Mouse (Mus musculus): ENCODE results near the gene Nt5c3. TPM values are rescaled to one million over a fixed set of nuclear protein-coding genes. Genes with fewer than 3 reads are reported as not detected.
"Not testable (repeated sequence)": the region's sequence is repeated elsewhere in the genome, so short reads cannot be mapped to it uniquely, and the experiment has no call there.

Nt5c3 gene
- polyA plus RNA-seq, 1 experiment from 2014 or later = 240 TPM

DNA sequence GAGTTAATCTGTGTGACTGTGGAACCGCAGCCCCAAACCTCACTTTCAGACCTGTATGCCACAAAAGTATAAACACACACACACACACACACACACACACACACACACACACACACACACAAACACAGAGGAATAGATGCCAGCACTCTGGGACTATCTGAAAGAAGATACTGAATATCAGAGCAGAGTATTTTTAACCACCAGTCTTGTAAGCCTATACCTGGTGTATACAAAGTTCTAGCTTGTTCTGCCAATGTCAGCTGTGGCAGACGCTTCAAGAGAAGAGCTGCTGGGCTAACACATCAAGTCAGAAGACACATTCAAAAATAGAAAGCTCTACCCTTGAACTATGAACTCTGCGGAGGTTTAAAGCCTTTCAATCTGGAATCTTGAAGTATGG is 24.1 kb downstream of the Nt5c3 start:
- 0 out of 2 replicates have a peak overlapping the region, but pooled peaks have one; percentile 42 for H3K27ac ChIP-seq (ENCODE audit: low read length)
- H3K36me3 ChIP-seq (ENCODE audit: control insufficient read depth, insufficient read depth) = peaks cover 11% of the 10 kb centered on the region
- ATAC-seq (ENCODE audit: low read depth) = no peak
- H3K9ac ChIP-seq (ENCODE audit: low read depth, low read length) = no peak overlapping the region
- H3K9me3 ChIP-seq (replicated peaks; ENCODE audit: control insufficient read depth, low read length) = no peaks in the 10 kb centered on the region
- WGBS (ENCODE audit: insufficient replicate concordance) = 81% methylated on average over 3 of the region's 3 CpGs
- no peaks in the 10 kb centered on the region for H3K27me3 ChIP-seq (ENCODE audit: control insufficient read depth, insufficient read depth, low read depth, low read length)
- peak overlapping the region; percentile 32 for H3K4me3 ChIP-seq (ENCODE audit: low read depth, low read length)
- no peak overlapping the region; the same call in 1 of the 2 replicates for H3K4me2 ChIP-seq (ENCODE audit: low read depth, low read length)
- H3K4me1 ChIP-seq (ENCODE audit: control insufficient read depth, low read depth, low read length) = peaks cover 43% of the 10 kb centered on the region

- no peak for ATAC-seq (ENCODE audit: low read depth)
- Histone ChIP-seq H3K27ac (ENCODE audit: low read length) (no peak overlapping the region), H3K4me2 (ENCODE audit: low read depth, low read length) (no peak overlapping the region), H3K9ac (ENCODE audit: low read depth, low read length) (no peak overlapping the region), H3K36me3 (ENCODE audit: control insufficient read depth, insufficient read depth) (peaks cover 59% of the 10 kb centered on the region), H3K27me3 (ENCODE audit: control insufficient read depth, insufficient read depth, low read depth, low read length) (no peaks in the 10 kb centered on the region), H3K4me1 (ENCODE audit: control insufficient read depth, low read depth, low read length) (peaks cover 2% of the 10 kb centered on the region; the same call in 1 of the 2 replicates), H3K9me3 (replicated peaks; ENCODE audit: control insufficient read depth, low read length) (no peaks in the 10 kb centered on the region), H3K4me3 (ENCODE audit: low read depth, low read length) (no peak overlapping the region)
- 92% methylated on average over 2 of the region's 2 CpGs for WGBS (ENCODE audit: insufficient replicate concordance)
Observed at GRCm38 (mm10) chr6:56890762-56891161, 33.0 kb downstream of the Nt5c3 start.

GRCm38 (mm10) chr6:56888561-56888960 is 35.2 kb downstream of the Nt5c3 start:
- Histone ChIP-seq H3K27ac (ENCODE audit: low read length) (no peak overlapping the region), H3K4me2 (ENCODE audit: low read depth, low read length) (no peak overlapping the region), H3K4me1 (ENCODE audit: control insufficient read depth, low read depth, low read length) (no peaks in the 10 kb centered on the region), H3K9me3 (replicated peaks; ENCODE audit: control insufficient read depth, low read length) (no peaks in the 10 kb centered on the region), H3K9ac (ENCODE audit: low read depth, low read length) (no peak overlapping the region), H3K36me3 (ENCODE audit: control insufficient read depth, insufficient read depth) (peaks cover 73% of the 10 kb centered on the region), H3K27me3 (ENCODE audit: control insufficient read depth, insufficient read depth, low read depth, low read length) (no peaks in the 10 kb centered on the region), H3K4me3 (ENCODE audit: low read depth, low read length) (no peak overlapping the region)
- 90% methylated on average over 6 of the region's 6 CpGs for WGBS (ENCODE audit: insufficient replicate concordance)
- ATAC-seq (ENCODE audit: low read depth) = no peak

GRCm38 (mm10) chr6:56879352-56879955 is 44.3 kb downstream of the Nt5c3 start:
- H3K9me3 ChIP-seq (replicated peaks; ENCODE audit: control insufficient read depth, low read length) = no peaks in the 10 kb centered on the region
- H3K4me3 ChIP-seq (ENCODE audit: low read depth, low read length) = no peak overlapping the region
- H3K27ac ChIP-seq (ENCODE audit: low read length) = 0 out of 2 replicates have a peak overlapping the region, but pooled peaks have one; percentile 20
- no peak overlapping the region for H3K4me2 ChIP-seq (ENCODE audit: low read depth, low read length)
- H3K4me1 ChIP-seq (ENCODE audit: control insufficient read depth, low read depth, low read length) = peaks cover 7% of the 10 kb centered on the region
- H3K27me3 ChIP-seq (ENCODE audit: control insufficient read depth, insufficient read depth, low read depth, low read length) = no peaks in the 10 kb centered on the region
- WGBS (ENCODE audit: insufficient replicate concordance) = 3% methylated on average over 1 of the region's 1 CpGs
- peak; percentile 65 for ATAC-seq (ENCODE audit: low read depth)
- H3K9ac ChIP-seq (ENCODE audit: low read depth, low read length) = no peak overlapping the region
- peaks cover 37% of the 10 kb centered on the region for H3K36me3 ChIP-seq (ENCODE audit: control insufficient read depth, insufficient read depth)

- no peak overlapping the region for H3K4me2 ChIP-seq (ENCODE audit: low read depth, low read length)
- no peaks in the 10 kb centered on the region for H3K9me3 ChIP-seq (replicated peaks; ENCODE audit: control insufficient read depth, low read length)
- H3K4me3 ChIP-seq (ENCODE audit: low read depth, low read length) = no peak overlapping the region
- H3K4me1 ChIP-seq (ENCODE audit: control insufficient read depth, low read depth, low read length) = peaks cover 7% of the 10 kb centered on the region
- peaks cover 25% of the 10 kb centered on the region for H3K36me3 ChIP-seq (ENCODE audit: control insufficient read depth, insufficient read depth)
- H3K27me3 ChIP-seq (ENCODE audit: control insufficient read depth, insufficient read depth, low read depth, low read length) = no peaks in the 10 kb centered on the region
- no peak overlapping the region for H3K9ac ChIP-seq (ENCODE audit: low read depth, low read length)
- 88% methylated on average over 8 of the region's 8 CpGs for WGBS (ENCODE audit: insufficient replicate concordance)
- no peak overlapping the region for H3K27ac ChIP-seq (ENCODE audit: low read length)
- no peak for ATAC-seq (ENCODE audit: low read depth)
Observed at GRCm38 (mm10) chr6:56877985-56878384, 45.7 kb downstream of the Nt5c3 start.

GRCm38 (mm10) chr6:56876870-56877269 is 46.9 kb downstream of the Nt5c3 start:
- no peak overlapping the region for H3K27ac ChIP-seq (ENCODE audit: low read length)
- no peak for ATAC-seq (ENCODE audit: low read depth)
- whole genome bisulfite sequencing (ENCODE audit: insufficient replicate concordance) = 35% methylated on average over 4 of the region's 4 CpGs

DNA sequence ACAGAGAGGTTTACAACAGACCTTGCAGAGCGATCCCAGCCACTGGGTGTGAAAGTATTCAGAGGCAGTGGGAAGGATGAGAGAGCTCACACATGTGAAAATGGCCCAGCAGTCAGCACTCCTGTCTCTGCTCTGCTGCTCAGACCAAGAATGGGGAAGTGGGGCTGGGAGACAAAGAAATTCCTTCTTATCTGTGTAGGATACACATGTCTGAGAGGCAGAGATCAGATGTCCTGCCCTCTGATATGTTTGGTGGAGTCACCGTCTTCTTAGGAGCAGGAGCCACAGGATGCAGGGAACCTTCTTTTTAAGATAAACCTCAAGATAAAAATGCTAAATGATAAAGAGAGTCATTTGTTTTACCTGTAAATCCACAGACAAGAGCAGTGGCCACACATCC is 53.7 kb downstream of the Nt5c3 start:
- ATAC-seq (ENCODE audit: low read depth) = no peak
- 25% methylated on average over 2 of the region's 2 CpGs for WGBS (ENCODE audit: insufficient replicate concordance)
- no peaks in the 10 kb centered on the region for H3K36me3 ChIP-seq (ENCODE audit: control insufficient read depth, insufficient read depth)

More at GRCm38 (mm10) chr6:56876870-56877269, 46.9 kb downstream of the Nt5c3 start:
- H3K9me3 ChIP-seq (replicated peaks; ENCODE audit: control insufficient read depth, low read length) = no peaks in the 10 kb centered on the region
- H3K27me3 ChIP-seq (ENCODE audit: control insufficient read depth, insufficient read depth, low read depth, low read length) = no peaks in the 10 kb centered on the region
- H3K4me2 ChIP-seq (ENCODE audit: low read depth, low read length) = no peak overlapping the region
- H3K4me3 ChIP-seq (ENCODE audit: low read depth, low read length) = no peak overlapping the region
- peaks cover 15% of the 10 kb centered on the region for H3K36me3 ChIP-seq (ENCODE audit: control insufficient read depth, insufficient read depth)
- no peak overlapping the region for H3K9ac ChIP-seq (ENCODE audit: low read depth, low read length)
- peaks cover 7% of the 10 kb centered on the region for H3K4me1 ChIP-seq (ENCODE audit: control insufficient read depth, low read depth, low read length)

DNA sequence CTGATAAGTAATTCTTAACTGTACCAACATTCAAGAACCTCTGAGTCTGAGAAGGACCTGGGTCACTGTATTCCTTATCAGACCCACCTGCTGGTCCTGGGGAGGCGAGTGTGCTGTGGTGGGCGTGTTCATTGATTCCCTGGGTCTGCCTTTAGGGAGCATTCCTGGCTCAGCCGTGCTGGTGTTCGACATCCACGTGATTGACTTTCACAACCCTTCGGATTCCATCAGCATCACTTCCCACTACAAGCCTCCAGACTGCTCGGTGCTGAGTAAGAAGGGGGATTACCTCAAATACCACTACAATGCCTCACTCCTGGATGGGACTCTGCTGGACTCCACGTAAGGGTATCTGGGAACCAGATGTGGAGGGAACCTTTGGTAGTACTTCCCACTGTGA is 55.2 kb downstream of the Nt5c3 start:
- no peak overlapping the region for H3K27ac ChIP-seq (ENCODE audit: low read length)
- no peaks in the 10 kb centered on the region for H3K27me3 ChIP-seq (ENCODE audit: control insufficient read depth, insufficient read depth, low read depth, low read length)
- no peak overlapping the region for H3K4me3 ChIP-seq (ENCODE audit: low read depth, low read length)
- peak; percentile 56; the same call in 1 of the 2 replicates for ATAC-seq (ENCODE audit: low read depth)
- no peak overlapping the region for H3K9ac ChIP-seq (ENCODE audit: low read depth, low read length)
- 50% methylated on average over 8 of the region's 8 CpGs for WGBS (ENCODE audit: insufficient replicate concordance)
- no peaks in the 10 kb centered on the region for H3K36me3 ChIP-seq (ENCODE audit: control insufficient read depth, insufficient read depth)
- H3K9me3 ChIP-seq (replicated peaks; ENCODE audit: control insufficient read depth, low read length) = no peaks in the 10 kb centered on the region
- H3K4me2 ChIP-seq (ENCODE audit: low read depth, low read length) = no peak overlapping the region
- H3K4me1 ChIP-seq (ENCODE audit: control insufficient read depth, low read depth, low read length) = peaks cover 9% of the 10 kb centered on the region

More for the DNA sequence above, 53.7 kb downstream of the Nt5c3 start:
- H3K27me3 ChIP-seq (ENCODE audit: control insufficient read depth, insufficient read depth, low read depth, low read length) = no peaks in the 10 kb centered on the region
- H3K9ac ChIP-seq (ENCODE audit: low read depth, low read length) = no peak overlapping the region
- no peak overlapping the region for H3K4me2 ChIP-seq (ENCODE audit: low read depth, low read length)
- H3K4me3 ChIP-seq (ENCODE audit: low read depth, low read length) = no peak overlapping the region
- no peaks in the 10 kb centered on the region for H3K9me3 ChIP-seq (replicated peaks; ENCODE audit: control insufficient read depth, low read length)
- H3K4me1 ChIP-seq (ENCODE audit: control insufficient read depth, low read depth, low read length) = peaks cover 9% of the 10 kb centered on the region
- H3K27ac ChIP-seq (ENCODE audit: low read length) = no peak overlapping the region

DNA sequence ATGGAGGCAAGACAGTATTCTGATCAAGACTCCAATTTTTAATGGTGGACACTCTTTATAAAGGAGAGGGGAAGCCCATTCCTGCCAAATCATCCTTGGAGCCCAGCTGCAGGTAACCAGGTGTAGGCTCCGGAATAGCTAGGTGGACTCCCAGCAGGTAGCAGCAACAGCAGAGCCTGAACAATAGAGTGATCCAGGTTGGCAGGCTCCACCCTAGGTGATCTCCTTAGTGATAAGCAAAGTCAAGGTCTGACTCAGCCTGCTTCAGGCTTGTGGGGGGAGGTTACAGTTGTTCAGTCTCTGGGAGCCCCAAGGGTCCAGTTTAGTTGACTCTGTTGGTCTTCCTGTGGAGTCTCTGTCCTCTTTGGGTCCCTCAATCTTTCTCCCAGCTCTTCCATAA is 56.8 kb downstream of the Nt5c3 start:
- 88% methylated on average over 1 of the region's 1 CpGs for WGBS (ENCODE audit: insufficient replicate concordance)
- not testable (repeated sequence) for H3K4me1 ChIP-seq (ENCODE audit: control insufficient read depth, low read depth, low read length); H3K36me3 ChIP-seq (ENCODE audit: control insufficient read depth, insufficient read depth); ATAC-seq (ENCODE audit: low read depth); H3K9ac ChIP-seq (ENCODE audit: low read depth, low read length); H3K27ac ChIP-seq (ENCODE audit: low read length); H3K27me3 ChIP-seq (ENCODE audit: control insufficient read depth, insufficient read depth, low read depth, low read length); H3K9me3 ChIP-seq (replicated peaks; ENCODE audit: control insufficient read depth, low read length); H3K4me3 ChIP-seq (ENCODE audit: low read depth, low read length); H3K4me2 ChIP-seq (ENCODE audit: low read depth, low read length)
